In genomic region chr5:124610965-124611364, GRCm38 (mm10) we compare ENCODE assay signal across 13 mouse cellular contexts. TPM values are rescaled to one million over a fixed set of nuclear protein-coding genes. Genes with fewer than 3 reads are reported as not detected.
DNase-seq lines count a peak whose midpoint lies in the region; ATAC-seq and TF ChIP-seq lines count a peak whose summit lies in the region.
"Had no signal": no experiment of that assay in that cellular context is flagged by ENCODE, and none has a peak within 500 bp of the region (broad histone marks: within the 10 kb centered on the region; RNA-seq: fewer than 3 reads in every experiment).

No protein-coding gene starts in this region.

- H3K4me3 ChIP-seq in kidney, postnatal 0 days (replicated peaks; ENCODE audit: low read depth, low read length): no peak overlapping the region
- H3K4me3 ChIP-seq in E14TG2a.4 (replicated peaks; ENCODE audit: low read length): peak overlapping the region; percentile 63
- H3K4me3 ChIP-seq in limb, embryonic 10.5 days: no peak overlapping the region
- H3K4me3 ChIP-seq in forebrain, embryonic 12.5 days (replicated peaks): no peak overlapping the region
- H3K4me3 ChIP-seq: hindbrain, embryonic 13.5 days; lung, embryonic 15.5 days had no signal

- no peak overlapping the region for H3K4me2 ChIP-seq in kidney, postnatal 0 days (ENCODE audit: low read length)
- H3K4me2 ChIP-seq in forebrain, embryonic 12.5 days: no peak overlapping the region
- H3K4me2 ChIP-seq: hindbrain, embryonic 13.5 days; lung, embryonic 15.5 days had no signal

- TF ChIP-seq CTCF in kidney, postnatal 0 days (IDR thresholded peaks at IDR 0.05; ENCODE audit: low read depth): peak; percentile 27; the same call in 1 of the 2 replicates
- peak; percentile 72 for TF ChIP-seq CTCF in E14TG2a.4 (conservative IDR thresholded peaks at IDR 0.05; ENCODE audit: low read length)

- H3K9ac ChIP-seq in kidney, postnatal 0 days (ENCODE audit: low read depth, low read length): no peak overlapping the region
- no peak overlapping the region for H3K9ac ChIP-seq in forebrain, embryonic 12.5 days
- H3K9ac ChIP-seq: hindbrain, embryonic 13.5 days; lung, embryonic 15.5 days had no signal

- H3K9me3 ChIP-seq in kidney, postnatal 0 days (replicated peaks; ENCODE audit: low read length): no peaks in the 10 kb centered on the region
- no peaks in the 10 kb centered on the region for H3K9me3 ChIP-seq in E14TG2a.4 (ENCODE audit: low read length)
- H3K9me3 ChIP-seq in limb, embryonic 10.5 days (replicated peaks): no peaks in the 10 kb centered on the region
- no peaks in the 10 kb centered on the region for H3K9me3 ChIP-seq in forebrain, embryonic 12.5 days
- H3K9me3 ChIP-seq: G1E; hindbrain, embryonic 13.5 days; lung, embryonic 15.5 days had no signal

- DNase-seq in kidney, postnatal 0 days (ENCODE audit: low spot score): no peak
- DNase-seq in kidney, adult 9 months: no peak
- DNase-seq in c-Kit-positive CD71-negative TER-119-negative erythroid progenitor cells, embryonic 14.5 days (ENCODE audit: low read depth): peak; percentile 28
- DNase-seq in retina, postnatal 1 day: peak; percentile 20
- DNase-seq in limb, embryonic 10.5 days (ENCODE audit: low spot score): no peak
- DNase-seq in ovary, postnatal 36 days (ENCODE audit: low spot score): no peak
- DNase-seq: adrenal gland, postnatal 14 days; cerebellum, postnatal 14 days had no signal

- ATAC-seq in kidney, postnatal 0 days (replicated peaks; ENCODE audit: low FRiP score, low read depth): no peak
- no peak for ATAC-seq in forebrain, embryonic 12.5 days (ENCODE audit: low FRiP score)

- no peak overlapping the region for H3K27ac ChIP-seq in kidney, postnatal 0 days
- no peak overlapping the region for H3K27ac ChIP-seq in limb, embryonic 10.5 days
- H3K27ac ChIP-seq in forebrain, embryonic 12.5 days: no peak overlapping the region
- H3K27ac ChIP-seq: hindbrain, embryonic 13.5 days; lung, embryonic 15.5 days had no signal

- 78% methylated on average over 10 of the region's 10 CpGs for WGBS in kidney, postnatal 0 days
- 78% methylated on average over 10 of the region's 10 CpGs for WGBS in limb, embryonic 10.5 days
- WGBS in forebrain, embryonic 12.5 days: 70% methylated on average over 10 of the region's 10 CpGs

- H3K27me3 ChIP-seq in kidney, postnatal 0 days (ENCODE audit: insufficient read depth, low read length): no peaks in the 10 kb centered on the region
- H3K27me3 ChIP-seq in E14TG2a.4 (ENCODE audit: insufficient read depth, low read length): no peaks in the 10 kb centered on the region
- no peaks in the 10 kb centered on the region for H3K27me3 ChIP-seq in limb, embryonic 10.5 days (ENCODE audit: low read depth, poor library complexity, severe bottlenecking)
- no peaks in the 10 kb centered on the region for H3K27me3 ChIP-seq in forebrain, embryonic 12.5 days
- H3K27me3 ChIP-seq: hindbrain, embryonic 13.5 days; lung, embryonic 15.5 days had no signal

- H3K36me3 ChIP-seq in kidney, postnatal 0 days (ENCODE audit: insufficient read depth, low read length): 0 out of 2 replicates have a peak, but pooled peaks cover 10% of the 10 kb centered on the region
- H3K36me3 ChIP-seq in E14TG2a.4 (ENCODE audit: insufficient read depth, low read length): peaks cover 9% of the 10 kb centered on the region; the same call in 1 of the 2 replicates
- H3K36me3 ChIP-seq in limb, embryonic 10.5 days: peaks cover 25% of the 10 kb centered on the region
- peaks cover 45% of the 10 kb centered on the region for H3K36me3 ChIP-seq in forebrain, embryonic 12.5 days (replicated peaks)
- H3K36me3 ChIP-seq: G1E; lung, embryonic 15.5 days had no signal

- H3K4me1 ChIP-seq in kidney, postnatal 0 days (replicated peaks; ENCODE audit: insufficient read depth, low read length): no peaks in the 10 kb centered on the region
- H3K4me1 ChIP-seq in E14TG2a.4 (replicated peaks; ENCODE audit: low read depth, low read length): peaks cover 44% of the 10 kb centered on the region
- no peaks in the 10 kb centered on the region for H3K4me1 ChIP-seq in limb, embryonic 10.5 days
- H3K4me1 ChIP-seq in forebrain, embryonic 12.5 days: no peaks in the 10 kb centered on the region
- H3K4me1 ChIP-seq: hindbrain, embryonic 13.5 days; lung, embryonic 15.5 days had no signal

RNA-seq across cellular contexts. Expression of gene Atp6v0a2, which starts 17.4 kb away (rescaled TPM):
- polyA plus RNA-seq in kidney, postnatal 0 days (2015; fragmentation: Nextera tagmentation; extraction: Ambion mirVana): 33.6 and 34.5 TPM in 2 replicates
- 41.5 and 50.7 TPM in 2 replicates for polyA plus RNA-seq in limb, embryonic 10.5 days (2016; fragmentation: Nextera tagmentation; extraction: Ambion mirVana)
- polyA plus RNA-seq in forebrain, embryonic 12.5 days (2016; fragmentation: Nextera tagmentation; extraction: Ambion mirVana): 50.5 and 53.3 TPM in 2 replicates

RNA-seq across cellular contexts. Expression of gene Gtf2h3, which starts 32.0 kb away (rescaled TPM):
- 44.6 and 49.3 TPM in 2 replicates for polyA plus RNA-seq in kidney, postnatal 0 days (2015; fragmentation: Nextera tagmentation; extraction: Ambion mirVana)
- 115 TPM in 2 replicates for polyA plus RNA-seq in limb, embryonic 10.5 days (2016; fragmentation: Nextera tagmentation; extraction: Ambion mirVana)
- polyA plus RNA-seq in forebrain, embryonic 12.5 days (2016; fragmentation: Nextera tagmentation; extraction: Ambion mirVana): 72.0 and 73.4 TPM in 2 replicates

RNA-seq across cellular contexts. Expression of gene Eif2b1, which starts 32.0 kb away (rescaled TPM):
- polyA plus RNA-seq in kidney, postnatal 0 days (2015; fragmentation: Nextera tagmentation; extraction: Ambion mirVana): 64.4 and 66.0 TPM in 2 replicates
- 89.6 and 98.8 TPM in 2 replicates for polyA plus RNA-seq in limb, embryonic 10.5 days (2016; fragmentation: Nextera tagmentation; extraction: Ambion mirVana)
- 68.2 and 73.1 TPM in 2 replicates for polyA plus RNA-seq in forebrain, embryonic 12.5 days (2016; fragmentation: Nextera tagmentation; extraction: Ambion mirVana)

RNA-seq across cellular contexts. Expression of gene Ddx55, which starts 58.3 kb away (rescaled TPM):
- 7.5 and 8.3 TPM in 2 replicates for polyA plus RNA-seq in kidney, postnatal 0 days (2015; fragmentation: Nextera tagmentation; extraction: Ambion mirVana)
- polyA plus RNA-seq in limb, embryonic 10.5 days (2016; fragmentation: Nextera tagmentation; extraction: Ambion mirVana): 17.0 and 18.0 TPM in 2 replicates
- 18.7 and 19.3 TPM in 2 replicates for polyA plus RNA-seq in forebrain, embryonic 12.5 days (2016; fragmentation: Nextera tagmentation; extraction: Ambion mirVana)

Comparison
In these comparisons a context has a peak if more than half of its experiments do, and no peak if none do; other contexts are left out.
1. DNase-seq: peak in c-Kit-positive CD71-negative TER-119-negative erythroid progenitor cells, embryonic 14.5 days (single experiment) and retina, postnatal 1 day (single experiment); none in kidney, postnatal 0 days (single experiment), kidney, adult 9 months (single experiment), limb, embryonic 10.5 days (single experiment) and ovary, postnatal 36 days (single experiment).